Mouse (Mus musculus): ENCODE measurements around the gene Sorcs2. TPM values are rescaled to one million over a fixed set of nuclear protein-coding genes. Genes with fewer than 3 reads are reported as not detected.
A peak's percentile ranks its signal among the peaks of the same experiment; 100 is the strongest.
"Not testable (repeated sequence)": the region's sequence is repeated elsewhere in the genome, so short reads cannot be mapped to it uniquely, and the experiment has no call there.

Gene Sorcs2
- polyA plus RNA-seq, 1 experiment from 2014 or later: 7.8 TPM

GRCm38 (mm10) chr5:36397384-36397759 lies 567 bp downstream of the Sorcs2 start:
- Histone ChIP-seq H3K27me3 (ENCODE audit: control insufficient read depth, insufficient read depth, low read length) (peaks cover 5% of the 10 kb centered on the region), H3K9ac (ENCODE audit: low read length) (peak overlapping the region; percentile 84), H3K4me2 (ENCODE audit: low read depth, low read length, severe bottlenecking) (peak overlapping the region; percentile 100), H3K36me3 (ENCODE audit: control insufficient read depth, insufficient read depth, low read length) (no peaks in the 10 kb centered on the region), H3K4me3 (ENCODE audit: low read depth, low read length) (peak overlapping the region; percentile 67), H3K4me1 (replicated peaks; ENCODE audit: control insufficient read depth, insufficient read depth, low read length) (peaks cover 11% of the 10 kb centered on the region), H3K9me3 (ENCODE audit: control insufficient read depth, low read length) (no peaks in the 10 kb centered on the region), H3K27ac (ENCODE audit: low read depth, low read length) (no peak overlapping the region)
- DNase-seq (ENCODE audit: low spot score) (peak; percentile 75), ATAC-seq (replicated peaks; ENCODE audit: low FRiP score) (peak; percentile 19; the same call in 1 of the 2 replicates)
- WGBS: under 1% methylated on average over 35 of the region's 36 CpGs

GRCm38 (mm10) chr5:36396491-36397383 lies 1.2 kb downstream of the Sorcs2 start:
- H3K9me3 ChIP-seq (ENCODE audit: control insufficient read depth, low read length): no peaks in the 10 kb centered on the region
- peak overlapping the region; percentile 100 for H3K4me2 ChIP-seq (ENCODE audit: low read depth, low read length, severe bottlenecking)
- DNase-seq (ENCODE audit: low spot score) (peak; percentile 64), ATAC-seq (replicated peaks; ENCODE audit: low FRiP score) (no peak)
- 4% methylated on average over 18 of the region's 18 CpGs for WGBS
- H3K4me3 ChIP-seq (ENCODE audit: low read depth, low read length): peak overlapping the region; percentile 67
- H3K27me3 ChIP-seq (ENCODE audit: control insufficient read depth, insufficient read depth, low read length): peaks cover 5% of the 10 kb centered on the region
- H3K4me1 ChIP-seq (replicated peaks; ENCODE audit: control insufficient read depth, insufficient read depth, low read length): peaks cover 11% of the 10 kb centered on the region
- no peaks in the 10 kb centered on the region for H3K36me3 ChIP-seq (ENCODE audit: control insufficient read depth, insufficient read depth, low read length)
- peak overlapping the region; percentile 84 for H3K9ac ChIP-seq (ENCODE audit: low read length)
- no peak overlapping the region for H3K27ac ChIP-seq (ENCODE audit: low read depth, low read length)

- Histone ChIP-seq H3K4me2 (ENCODE audit: low read depth, low read length, severe bottlenecking) (no peak overlapping the region), H3K9ac (ENCODE audit: low read length) (no peak overlapping the region), H3K9me3 (ENCODE audit: control insufficient read depth, low read length) (no peaks in the 10 kb centered on the region), H3K4me1 (replicated peaks; ENCODE audit: control insufficient read depth, insufficient read depth, low read length) (peaks cover 11% of the 10 kb centered on the region), H3K36me3 (ENCODE audit: control insufficient read depth, insufficient read depth, low read length) (no peaks in the 10 kb centered on the region), H3K4me3 (ENCODE audit: low read depth, low read length) (no peak overlapping the region), H3K27me3 (ENCODE audit: control insufficient read depth, insufficient read depth, low read length) (peaks cover 5% of the 10 kb centered on the region), H3K27ac (ENCODE audit: low read depth, low read length) (no peak overlapping the region)
- DNase-seq (ENCODE audit: low spot score): peak; percentile 89
- 0 out of 2 replicates have a peak, but pooled peaks have one; percentile 9 for ATAC-seq (replicated peaks; ENCODE audit: low FRiP score)
- 64% methylated on average over 3 of the region's 3 CpGs for WGBS
These were observed 1.9 kb downstream of the Sorcs2 start for GRCm38 (mm10) chr5:36396011-36396410.

GRCm38 (mm10) chr5:36394840-36395515 lies 3.0 kb downstream of the Sorcs2 start:
- Histone ChIP-seq H3K36me3 (ENCODE audit: control insufficient read depth, insufficient read depth, low read length) (no peaks in the 10 kb centered on the region), H3K27me3 (ENCODE audit: control insufficient read depth, insufficient read depth, low read length) (peaks cover 5% of the 10 kb centered on the region), H3K4me1 (replicated peaks; ENCODE audit: control insufficient read depth, insufficient read depth, low read length) (peaks cover 11% of the 10 kb centered on the region), H3K9ac (ENCODE audit: low read length) (no peak overlapping the region), H3K4me2 (ENCODE audit: low read depth, low read length, severe bottlenecking) (no peak overlapping the region), H3K4me3 (ENCODE audit: low read depth, low read length) (no peak overlapping the region), H3K27ac (ENCODE audit: low read depth, low read length) (no peak overlapping the region), H3K9me3 (ENCODE audit: control insufficient read depth, low read length) (no peaks in the 10 kb centered on the region)
- WGBS: 44% methylated on average over 11 of the region's 11 CpGs
- no peak for ATAC-seq (replicated peaks; ENCODE audit: low FRiP score)
- no peak for DNase-seq (ENCODE audit: low spot score)

DNA sequence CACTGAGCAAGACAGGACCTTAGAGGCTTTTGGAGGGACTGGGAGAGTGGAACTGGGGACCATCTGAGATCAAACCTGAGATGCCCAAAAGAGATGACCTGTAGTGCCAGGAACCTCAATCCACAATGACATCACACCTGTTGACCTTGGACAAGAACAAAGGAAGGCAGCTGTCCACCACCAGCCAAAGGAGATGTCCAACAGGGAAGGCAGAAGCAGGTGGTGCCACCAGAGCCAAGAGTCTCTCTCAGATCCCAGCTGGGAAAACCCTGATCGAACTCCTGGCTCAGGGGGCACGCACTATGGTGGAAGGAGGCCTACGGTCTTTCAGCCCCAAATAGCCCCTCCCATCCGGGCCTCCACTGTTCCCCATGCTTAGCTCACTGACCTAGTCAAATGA lies 6.2 kb downstream of the Sorcs2 start:
- no peaks in the 10 kb centered on the region for H3K9me3 ChIP-seq (ENCODE audit: control insufficient read depth, low read length)
- no peaks in the 10 kb centered on the region for H3K27me3 ChIP-seq (ENCODE audit: control insufficient read depth, insufficient read depth, low read length)
- DNase-seq (ENCODE audit: low spot score): no peak
- H3K4me3 ChIP-seq (ENCODE audit: low read depth, low read length): no peak overlapping the region
- WGBS: 83% methylated on average over 4 of the region's 4 CpGs
- H3K9ac ChIP-seq (ENCODE audit: low read length): no peak overlapping the region
- no peak overlapping the region for H3K4me2 ChIP-seq (ENCODE audit: low read depth, low read length, severe bottlenecking)
- ATAC-seq (replicated peaks; ENCODE audit: low FRiP score): no peak
- H3K4me1 ChIP-seq (replicated peaks; ENCODE audit: control insufficient read depth, insufficient read depth, low read length): no peaks in the 10 kb centered on the region
- no peak overlapping the region for H3K27ac ChIP-seq (ENCODE audit: low read depth, low read length)
- no peaks in the 10 kb centered on the region for H3K36me3 ChIP-seq (ENCODE audit: control insufficient read depth, insufficient read depth, low read length)

- H3K9me3 ChIP-seq (ENCODE audit: control insufficient read depth, low read length); H3K27me3 ChIP-seq (ENCODE audit: control insufficient read depth, insufficient read depth, low read length): not testable (repeated sequence)
These were observed 7.4 kb downstream of the Sorcs2 start for GRCm38 (mm10) chr5:36390591-36390927.

DNA sequence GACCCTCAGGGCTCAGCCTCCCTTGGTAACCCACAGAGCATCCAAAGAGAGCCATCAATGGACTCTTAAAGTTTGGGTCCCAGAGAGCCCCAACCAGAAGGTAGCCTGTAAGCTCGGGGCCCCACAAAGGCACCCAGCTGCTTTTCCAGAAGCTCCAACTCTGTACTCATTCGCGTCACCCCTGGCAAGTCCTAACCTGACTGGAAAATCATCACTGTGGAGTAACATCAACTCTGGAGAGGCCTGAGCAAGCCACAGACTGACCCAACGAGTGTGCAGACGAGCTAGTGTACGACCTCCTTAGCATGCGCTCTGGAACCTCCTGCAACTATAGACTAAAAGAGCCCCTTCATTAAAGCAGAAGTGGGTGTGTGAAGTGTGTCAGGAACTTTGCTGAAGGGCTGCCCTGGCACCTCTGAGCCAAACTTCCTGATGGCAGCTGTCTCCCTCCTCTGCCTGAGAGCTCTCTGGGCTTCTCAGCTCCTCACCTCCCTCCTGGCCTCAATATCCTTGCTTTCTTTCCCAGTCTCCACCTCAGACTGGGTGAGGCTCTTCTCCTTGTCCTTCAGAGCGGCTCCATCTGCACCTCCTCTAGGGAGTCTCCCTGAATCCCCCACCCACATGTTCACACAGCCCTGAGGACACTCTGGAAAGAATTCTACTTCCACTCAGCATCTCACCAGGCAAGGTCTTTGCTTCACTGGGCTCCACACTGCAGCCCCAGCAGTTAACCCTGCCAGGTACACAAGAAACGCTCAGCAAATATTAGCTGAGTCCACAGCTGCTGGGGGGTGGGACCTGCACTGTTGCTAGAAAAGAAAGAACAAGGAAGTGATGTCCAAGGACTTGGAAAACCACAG lies 8.0 kb downstream of the Sorcs2 start:
- Histone ChIP-seq H3K27ac (ENCODE audit: low read depth, low read length) (no peak overlapping the region), H3K36me3 (ENCODE audit: control insufficient read depth, insufficient read depth, low read length) (no peaks in the 10 kb centered on the region), H3K4me2 (ENCODE audit: low read depth, low read length, severe bottlenecking) (no peak overlapping the region), H3K9ac (ENCODE audit: low read length) (no peak overlapping the region), H3K4me1 (replicated peaks; ENCODE audit: control insufficient read depth, insufficient read depth, low read length) (no peaks in the 10 kb centered on the region), H3K27me3 (ENCODE audit: control insufficient read depth, insufficient read depth, low read length) (no peaks in the 10 kb centered on the region), H3K9me3 (ENCODE audit: control insufficient read depth, low read length) (no peaks in the 10 kb centered on the region), H3K4me3 (ENCODE audit: low read depth, low read length) (no peak overlapping the region)
- WGBS: 84% methylated on average over 9 of the region's 9 CpGs
- DNase-seq (ENCODE audit: low spot score) (no peak), ATAC-seq (replicated peaks; ENCODE audit: low FRiP score) (no peak)

More at GRCm38 (mm10) chr5:36390591-36390927, 7.4 kb downstream of the Sorcs2 start:
- not testable (repeated sequence) for H3K27ac ChIP-seq (ENCODE audit: low read depth, low read length); H3K36me3 ChIP-seq (ENCODE audit: control insufficient read depth, insufficient read depth, low read length); H3K9ac ChIP-seq (ENCODE audit: low read length); H3K4me3 ChIP-seq (ENCODE audit: low read depth, low read length); ATAC-seq (replicated peaks; ENCODE audit: low FRiP score); H3K4me1 ChIP-seq (replicated peaks; ENCODE audit: control insufficient read depth, insufficient read depth, low read length); H3K4me2 ChIP-seq (ENCODE audit: low read depth, low read length, severe bottlenecking); DNase-seq (ENCODE audit: low spot score)

DNA sequence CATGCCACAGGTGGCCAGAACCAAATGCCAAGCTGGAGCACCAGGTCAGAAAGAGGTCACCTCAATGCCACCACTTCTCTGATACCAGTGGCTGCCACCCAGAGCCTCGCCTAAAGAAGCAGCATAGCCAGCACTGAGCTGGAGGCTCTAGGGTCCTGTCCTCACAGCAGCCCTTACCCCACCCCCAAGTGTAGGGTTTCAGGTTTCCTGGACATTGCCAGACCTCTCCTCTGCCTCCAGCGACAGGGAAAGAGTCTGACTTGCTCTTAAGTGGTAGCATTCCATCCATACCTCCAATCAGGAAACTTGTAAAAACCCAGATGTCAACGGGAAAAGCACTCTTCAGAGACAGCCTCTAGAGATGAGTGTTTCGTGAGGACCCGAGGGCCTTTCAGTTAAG lies 12.9 kb downstream of the Sorcs2 start:
- Histone ChIP-seq H3K9ac (ENCODE audit: low read length) (no peak overlapping the region), H3K9me3 (ENCODE audit: control insufficient read depth, low read length) (no peaks in the 10 kb centered on the region), H3K4me1 (replicated peaks; ENCODE audit: control insufficient read depth, insufficient read depth, low read length) (no peaks in the 10 kb centered on the region), H3K36me3 (ENCODE audit: control insufficient read depth, insufficient read depth, low read length) (no peaks in the 10 kb centered on the region), H3K4me2 (ENCODE audit: low read depth, low read length, severe bottlenecking) (no peak overlapping the region), H3K4me3 (ENCODE audit: low read depth, low read length) (no peak overlapping the region), H3K27ac (ENCODE audit: low read depth, low read length) (no peak overlapping the region), H3K27me3 (ENCODE audit: control insufficient read depth, insufficient read depth, low read length) (no peaks in the 10 kb centered on the region)
- no peak for DNase-seq (ENCODE audit: low spot score)
- 36% methylated on average over 5 of the region's 5 CpGs for WGBS
- ATAC-seq (replicated peaks; ENCODE audit: low FRiP score): no peak

Measured in forebrain, embryonic 11.5 days (tissue).